Mouse (Mus musculus): ENCODE results near the gene Tjp2. TPM values are rescaled to one million over a fixed set of nuclear protein-coding genes. Genes with fewer than 3 reads are reported as not detected.
A peak's percentile ranks its signal among the peaks of the same experiment; 100 is the strongest.
"Not testable (repeated sequence)": the region's sequence is repeated elsewhere in the genome, so short reads cannot be mapped to it uniquely, and the experiment has no call there.

Tjp2 gene
- polyA plus RNA-seq, 1 experiment from 2014 or later: 8.7 TPM

- ATAC-seq: no peak
- H3K4me3 ChIP-seq: no peak overlapping the region
- H3K27me3 ChIP-seq (replicated peaks): no peaks in the 10 kb centered on the region
- H3K9me3 ChIP-seq (replicated peaks): peaks cover 9% of the 10 kb centered on the region; the same call in 1 of the 2 replicates
- H3K4me1 ChIP-seq: no peaks in the 10 kb centered on the region
- no peak overlapping the region for H3K27ac ChIP-seq
- H3K9ac ChIP-seq: no peak overlapping the region
- no peak overlapping the region for H3K4me2 ChIP-seq
- no peaks in the 10 kb centered on the region for H3K36me3 ChIP-seq
- WGBS (ENCODE audit: insufficient replicate concordance): 62% methylated on average over 11 of the region's 11 CpGs
Observed at GRCm38 (mm10) chr19:24198676-24199303, 26.0 kb downstream of the Tjp2 start.

- 62% methylated on average over 3 of the region's 3 CpGs for WGBS (ENCODE audit: insufficient replicate concordance)
Observed at GRCm38 (mm10) chr19:24197338-24197737, 27.5 kb downstream of the Tjp2 start.

GRCm38 (mm10) chr19:24195224-24195623 is 29.6 kb downstream of the Tjp2 start:
- ATAC-seq: no peak
- no peaks in the 10 kb centered on the region for H3K27me3 ChIP-seq (replicated peaks)
- 52% methylated on average over 7 of the region's 7 CpGs for WGBS (ENCODE audit: insufficient replicate concordance)
- no peak overlapping the region for H3K27ac ChIP-seq
- H3K36me3 ChIP-seq: no peaks in the 10 kb centered on the region
- H3K4me1 ChIP-seq: no peaks in the 10 kb centered on the region
- H3K4me2 ChIP-seq: no peak overlapping the region
- H3K9me3 ChIP-seq (replicated peaks): peaks cover 9% of the 10 kb centered on the region; the same call in 1 of the 2 replicates
- no peak overlapping the region for H3K9ac ChIP-seq
- no peak overlapping the region for H3K4me3 ChIP-seq

More at GRCm38 (mm10) chr19:24197338-24197737, 27.5 kb downstream of the Tjp2 start:
- Histone ChIP-seq H3K4me1 (no peaks in the 10 kb centered on the region), H3K27ac (no peak overlapping the region), H3K9ac (no peak overlapping the region), H3K9me3 (replicated peaks) (peaks cover 9% of the 10 kb centered on the region; the same call in 1 of the 2 replicates), H3K4me3 (no peak overlapping the region), H3K4me2 (no peak overlapping the region), H3K27me3 (replicated peaks) (no peaks in the 10 kb centered on the region), H3K36me3 (no peaks in the 10 kb centered on the region)
- ATAC-seq: no peak

GRCm38 (mm10) chr19:24194216-24194615 is 30.6 kb downstream of the Tjp2 start:
- no peak for ATAC-seq
- Histone ChIP-seq H3K27ac (no peak overlapping the region), H3K4me2 (no peak overlapping the region), H3K36me3 (no peaks in the 10 kb centered on the region), H3K4me3 (no peak overlapping the region), H3K9me3 (replicated peaks) (peaks cover 9% of the 10 kb centered on the region; the same call in 1 of the 2 replicates), H3K4me1 (no peaks in the 10 kb centered on the region), H3K27me3 (replicated peaks) (no peaks in the 10 kb centered on the region), H3K9ac (no peak overlapping the region)
- WGBS (ENCODE audit: insufficient replicate concordance): 77% methylated on average over 4 of the region's 4 CpGs

GRCm38 (mm10) chr19:24192946-24193345 is 31.9 kb downstream of the Tjp2 start:
- ATAC-seq: no peak
- Histone ChIP-seq H3K27me3 (replicated peaks) (no peaks in the 10 kb centered on the region), H3K27ac (no peak overlapping the region), H3K4me2 (no peak overlapping the region), H3K36me3 (no peaks in the 10 kb centered on the region), H3K9ac (no peak overlapping the region), H3K4me3 (no peak overlapping the region), H3K4me1 (no peaks in the 10 kb centered on the region), H3K9me3 (replicated peaks) (peaks cover 9% of the 10 kb centered on the region; the same call in 1 of the 2 replicates)
- WGBS (ENCODE audit: insufficient replicate concordance): 69% methylated on average over 5 of the region's 5 CpGs

GRCm38 (mm10) chr19:24187791-24188190 is 37.0 kb downstream of the Tjp2 start:
- no peak overlapping the region for H3K4me2 ChIP-seq
- no peak overlapping the region for H3K9ac ChIP-seq
- 52% methylated on average over 2 of the region's 2 CpGs for WGBS (ENCODE audit: insufficient replicate concordance)
- no peaks in the 10 kb centered on the region for H3K36me3 ChIP-seq
- H3K9me3 ChIP-seq (replicated peaks): no peaks in the 10 kb centered on the region
- H3K27ac ChIP-seq: no peak overlapping the region
- no peak overlapping the region for H3K4me3 ChIP-seq
- no peak for ATAC-seq
- H3K27me3 ChIP-seq (replicated peaks): no peaks in the 10 kb centered on the region
- no peaks in the 10 kb centered on the region for H3K4me1 ChIP-seq

GRCm38 (mm10) chr19:24187358-24187757 is 37.5 kb downstream of the Tjp2 start:
- not testable (repeated sequence) for H3K27me3 ChIP-seq (replicated peaks); H3K9ac ChIP-seq

GRCm38 (mm10) chr19:24183680-24184235 is 41.1 kb downstream of the Tjp2 start:
- no peaks in the 10 kb centered on the region for H3K36me3 ChIP-seq
- H3K27ac ChIP-seq: no peak overlapping the region
- H3K4me3 ChIP-seq: no peak overlapping the region
- H3K4me1 ChIP-seq: no peaks in the 10 kb centered on the region
- ATAC-seq: no peak
- no peak overlapping the region for H3K4me2 ChIP-seq
- WGBS (ENCODE audit: insufficient replicate concordance): 85% methylated on average over 15 of the region's 15 CpGs
- H3K27me3 ChIP-seq (replicated peaks): no peaks in the 10 kb centered on the region
- H3K9ac ChIP-seq: no peak overlapping the region
- no peaks in the 10 kb centered on the region for H3K9me3 ChIP-seq (replicated peaks)

More at GRCm38 (mm10) chr19:24187358-24187757, 37.5 kb downstream of the Tjp2 start:
- WGBS (ENCODE audit: insufficient replicate concordance): 65% methylated on average over 1 of the region's 1 CpGs
- H3K4me1 ChIP-seq; H3K27ac ChIP-seq; H3K36me3 ChIP-seq; H3K4me3 ChIP-seq; ATAC-seq; H3K4me2 ChIP-seq; H3K9me3 ChIP-seq (replicated peaks): not testable (repeated sequence)

GRCm38 (mm10) chr19:24180415-24180814 is 44.4 kb downstream of the Tjp2 start:
- no peak overlapping the region for H3K4me2 ChIP-seq
- no peaks in the 10 kb centered on the region for H3K36me3 ChIP-seq
- H3K27me3 ChIP-seq (replicated peaks): peaks cover 7% of the 10 kb centered on the region
- H3K9ac ChIP-seq: no peak overlapping the region
- H3K9me3 ChIP-seq (replicated peaks): no peaks in the 10 kb centered on the region
- no peak for ATAC-seq
- no peak overlapping the region for H3K4me3 ChIP-seq
- WGBS (ENCODE audit: insufficient replicate concordance): 53% methylated on average over 8 of the region's 8 CpGs
- H3K4me1 ChIP-seq: peaks cover 2% of the 10 kb centered on the region
- no peak overlapping the region for H3K27ac ChIP-seq

- Histone ChIP-seq H3K4me3 (no peak overlapping the region), H3K27me3 (replicated peaks) (peaks cover 30% of the 10 kb centered on the region), H3K9ac (no peak overlapping the region), H3K36me3 (no peaks in the 10 kb centered on the region), H3K4me1 (peaks cover 16% of the 10 kb centered on the region), H3K9me3 (replicated peaks) (no peaks in the 10 kb centered on the region), H3K27ac (no peak overlapping the region), H3K4me2 (no peak overlapping the region)
- ATAC-seq: no peak
- 61% methylated on average over 2 of the region's 2 CpGs for WGBS (ENCODE audit: insufficient replicate concordance)
Observed at GRCm38 (mm10) chr19:24178086-24178485, 46.7 kb downstream of the Tjp2 start.

- Histone ChIP-seq H3K27me3 (replicated peaks) (peaks cover 41% of the 10 kb centered on the region), H3K9ac (no peak overlapping the region), H3K4me1 (peaks cover 19% of the 10 kb centered on the region), H3K36me3 (no peaks in the 10 kb centered on the region), H3K9me3 (replicated peaks) (no peaks in the 10 kb centered on the region), H3K27ac (no peak overlapping the region), H3K4me2 (no peak overlapping the region), H3K4me3 (no peak overlapping the region)
- ATAC-seq: no peak
- WGBS (ENCODE audit: insufficient replicate concordance): 44% methylated on average over 4 of the region's 4 CpGs
Observed at GRCm38 (mm10) chr19:24176692-24177091, 48.1 kb downstream of the Tjp2 start.

GRCm38 (mm10) chr19:24174896-24175295 is 49.9 kb downstream of the Tjp2 start:
- no peak for ATAC-seq
- H3K9ac ChIP-seq: no peak overlapping the region; the same call in 1 of the 2 replicates
- 5% methylated on average over 13 of the region's 13 CpGs for WGBS (ENCODE audit: insufficient replicate concordance)

More at GRCm38 (mm10) chr19:24174896-24175295, 49.9 kb downstream of the Tjp2 start:
- H3K9me3 ChIP-seq (replicated peaks): no peaks in the 10 kb centered on the region
- peaks cover 19% of the 10 kb centered on the region for H3K4me1 ChIP-seq
- H3K36me3 ChIP-seq: no peaks in the 10 kb centered on the region
- peaks cover 41% of the 10 kb centered on the region for H3K27me3 ChIP-seq (replicated peaks)
- peak overlapping the region; percentile 86 for H3K4me2 ChIP-seq
- peak overlapping the region; percentile 67 for H3K4me3 ChIP-seq
- H3K27ac ChIP-seq: no peak overlapping the region

Data from liver, embryonic 12.5 days (tissue).